Mouse (Mus musculus) midbrain, embryonic 14.5 days (tissue): ENCODE data around the gene Nlgn1. TPM values are rescaled to one million over a fixed set of nuclear protein-coding genes. Genes with fewer than 3 reads are reported as not detected.

Experiments used
- ATAC-seq: fragments of 200-750 bp; cut with Nextera tagmentation; 2 replicates; pipeline ENCODE4 v1.8.0; 2017; ENCODE audit warnings: moderate number of reproducible peaks, moderate library complexity; ENCODE audit not compliant: low FRiP score, low TSS enrichment
- DNase-seq: peaks from one replicate; pipeline ENCODE4 v3.0.0-alpha.2; 2015
- H3K27ac ChIP-seq: fragments of 300-500 bp; sonication (generic); replicated peaks from 2 replicates; pipeline ENCODE4 v1.5.1; 2014; ENCODE audit warnings: mild to moderate bottlenecking, low read depth, low read length, moderate library complexity
- H3K27me3 ChIP-seq: fragments of 300-500 bp; sonication (generic); 2 replicates; pipeline ENCODE4 v1.6.1; 2014; ENCODE audit warnings: low read length, control low read depth, mixed read lengths; ENCODE audit not compliant: control insufficient read depth, insufficient read depth
- H3K36me3 ChIP-seq: fragments of 300-500 bp; sonication (generic); 2 replicates; pipeline ENCODE4 v1.6.1; 2014; ENCODE audit warnings: low read length, control low read depth; ENCODE audit not compliant: control insufficient read depth, insufficient read depth
- H3K4me1 ChIP-seq: fragments of 300-500 bp; sonication (generic); 2 replicates; pipeline ENCODE4 v1.6.1; 2014; ENCODE audit warnings: mild to moderate bottlenecking, antibody characterized with exemption, low read length, control low read depth; ENCODE audit not compliant: control insufficient read depth, insufficient read depth
- H3K4me2 ChIP-seq: fragments of 300-500 bp; sonication (generic); 2 replicates; pipeline ENCODE4 v1.6.1; 2014; ENCODE audit warnings: mild to moderate bottlenecking, low read length, moderate library complexity
- H3K4me3 ChIP-seq: fragments of 300-500 bp; sonication (generic); replicated peaks from 2 replicates; pipeline ENCODE4 v1.5.1; 2014; ENCODE audit warnings: low read depth, low read length
- H3K9ac ChIP-seq: fragments of 300-500 bp; sonication (generic); replicated peaks from 2 replicates; pipeline ENCODE4 v1.6.1; 2014; ENCODE audit warnings: mild to moderate bottlenecking, low read length, moderate library complexity
- H3K9me3 ChIP-seq: fragments of 300-500 bp; sonication (generic); 2 replicates; pipeline ENCODE4 v1.6.1; 2016; ENCODE audit warnings: low read length, control low read depth, mixed read lengths; ENCODE audit not compliant: control insufficient read depth
- WGBS: fragments of 180-500 bp; shearing (Covaris S2); extraction: QIAGEN DNeasy Blood & Tissue Kit; methylation state at CpG from one replicate; pipeline ENCODE4 v1.1.7; 2014; 5-methylcytosine and 5-hydroxymethylcytosine counted together
- polyA plus RNA-seq: library from polyadenylated mRNA; unstranded; fragments of >200 nt; fragmentation: Nextera tagmentation; extraction: Ambion mirVana; gene quantifications from 2 replicates; pipeline ENCODE4 v1.2.1, GENCODE M21; 2014

The Nlgn1 gene
- polyA plus RNA-seq, 1 experiment from 2014 or later = 26.1 TPM

- H3K9ac ChIP-seq = no peak overlapping the region
- no peak for DNase-seq
- no peak overlapping the region for H3K4me2 ChIP-seq
- no peaks in the 10 kb centered on the region for H3K9me3 ChIP-seq
- H3K4me3 ChIP-seq = no peak overlapping the region
- no peaks in the 10 kb centered on the region for H3K27me3 ChIP-seq
- WGBS = 91% methylated on average over 14 of the region's 14 CpGs
- no peaks in the 10 kb centered on the region for H3K4me1 ChIP-seq
- H3K27ac ChIP-seq = no peak overlapping the region
- ATAC-seq = no peak
- H3K36me3 ChIP-seq = no peaks in the 10 kb centered on the region
Measured at GRCm38 (mm10) chr3:25658006-25658405, 674.3 kb downstream of the Nlgn1 start.

- 85% methylated on average over 11 of the region's 11 CpGs for WGBS
- ATAC-seq (no peak), DNase-seq (no peak)
- no peak overlapping the region for H3K27ac ChIP-seq
- no peak overlapping the region for H3K4me2 ChIP-seq
- no peak overlapping the region for H3K9ac ChIP-seq
- H3K9me3 ChIP-seq = no peaks in the 10 kb centered on the region
- H3K27me3 ChIP-seq = no peaks in the 10 kb centered on the region
- no peak overlapping the region for H3K4me3 ChIP-seq
- no peaks in the 10 kb centered on the region for H3K4me1 ChIP-seq
- no peaks in the 10 kb centered on the region for H3K36me3 ChIP-seq
Measured at GRCm38 (mm10) chr3:25657074-25657473, 675.2 kb downstream of the Nlgn1 start.

DNA sequence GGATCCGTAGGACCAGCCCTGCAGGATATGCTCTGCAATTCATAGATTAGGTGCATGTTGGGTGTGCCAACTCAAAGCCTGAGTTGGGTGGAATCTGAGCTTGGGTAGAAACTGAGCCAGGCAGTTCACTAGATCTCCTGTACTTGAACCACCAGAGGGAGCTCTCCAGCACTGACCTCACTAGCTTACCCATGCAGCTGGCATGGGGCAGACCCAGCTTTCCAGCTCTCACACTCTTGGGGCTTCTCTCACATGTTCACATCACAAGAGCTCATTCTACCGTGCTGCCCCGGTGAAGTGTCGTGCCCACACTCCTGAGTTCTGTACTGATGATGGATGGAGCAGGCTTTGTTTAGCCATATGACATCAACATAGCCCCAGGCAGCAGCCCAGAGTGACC, 679.2 kb downstream of the Nlgn1 start:
- peak; percentile 50; the same call in 1 of the 2 replicates for ATAC-seq
- Histone ChIP-seq H3K9me3 (no peaks in the 10 kb centered on the region), H3K4me1 (no peaks in the 10 kb centered on the region), H3K36me3 (no peaks in the 10 kb centered on the region), H3K27ac (no peak overlapping the region), H3K4me3 (no peak overlapping the region), H3K27me3 (no peaks in the 10 kb centered on the region), H3K9ac (no peak overlapping the region), H3K4me2 (no peak overlapping the region)
- WGBS = 78% methylated on average over 4 of the region's 4 CpGs
- peak; percentile 57 for DNase-seq

- no peak overlapping the region for H3K9ac ChIP-seq
- 40% methylated on average over 4 of the region's 4 CpGs for WGBS
- no peak overlapping the region for H3K4me2 ChIP-seq
- H3K36me3 ChIP-seq = no peaks in the 10 kb centered on the region
- no peaks in the 10 kb centered on the region for H3K27me3 ChIP-seq
- H3K4me3 ChIP-seq = no peak overlapping the region
- no peak for ATAC-seq
- H3K9me3 ChIP-seq = no peaks in the 10 kb centered on the region
- peak; percentile 30 for DNase-seq
- no peak overlapping the region for H3K27ac ChIP-seq
- H3K4me1 ChIP-seq = no peaks in the 10 kb centered on the region
Measured at GRCm38 (mm10) chr3:25645895-25646691, 686.2 kb downstream of the Nlgn1 start.

- no peak overlapping the region for H3K9ac ChIP-seq
Measured at GRCm38 (mm10) chr3:25629198-25629597, 703.1 kb downstream of the Nlgn1 start.

DNA sequence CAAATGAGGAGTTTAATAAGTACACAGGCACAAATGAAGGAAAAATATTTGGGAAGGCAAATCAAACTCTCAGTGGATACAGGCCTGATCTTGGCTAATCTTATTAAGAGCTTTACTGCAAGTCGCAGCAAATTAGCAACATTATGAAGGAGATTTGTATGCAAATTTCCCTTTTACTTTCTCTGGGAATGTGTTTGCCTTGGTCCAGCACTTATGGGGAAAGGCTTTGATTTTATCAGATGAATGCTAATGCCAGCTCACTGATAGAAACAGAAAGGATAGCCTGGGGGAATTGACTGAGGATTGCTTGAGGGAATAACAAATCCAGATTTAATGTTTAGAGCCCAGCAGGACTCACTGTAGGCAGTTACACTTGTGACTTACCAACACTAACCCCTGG, 725.7 kb downstream of the Nlgn1 start:
- WGBS = 8% methylated on average over 1 of the region's 1 CpGs
- Histone ChIP-seq H3K4me1 (peaks cover 4% of the 10 kb centered on the region; the same call in 1 of the 2 replicates), H3K27me3 (no peaks in the 10 kb centered on the region), H3K27ac (no peak overlapping the region), H3K4me3 (no peak overlapping the region), H3K9ac (no peak overlapping the region), H3K9me3 (no peaks in the 10 kb centered on the region), H3K4me2 (no peak overlapping the region), H3K36me3 (no peaks in the 10 kb centered on the region)
- DNase-seq = peak; percentile 60
- ATAC-seq = peak; percentile 62; the same call in 1 of the 2 replicates

More at GRCm38 (mm10) chr3:25629198-25629597, 703.1 kb downstream of the Nlgn1 start:
- no peak for ATAC-seq
- DNase-seq = no peak
- H3K27me3 ChIP-seq = no peaks in the 10 kb centered on the region
- no peak overlapping the region for H3K27ac ChIP-seq
- no peaks in the 10 kb centered on the region for H3K4me1 ChIP-seq
- 94% methylated on average over 2 of the region's 2 CpGs for WGBS
- H3K4me2 ChIP-seq = no peak overlapping the region
- H3K4me3 ChIP-seq = no peak overlapping the region
- no peaks in the 10 kb centered on the region for H3K36me3 ChIP-seq
- H3K9me3 ChIP-seq = no peaks in the 10 kb centered on the region

GRCm38 (mm10) chr3:25597513-25597912, 734.7 kb downstream of the Nlgn1 start:
- Histone ChIP-seq H3K27ac (no peak overlapping the region), H3K4me2 (no peak overlapping the region), H3K9me3 (no peaks in the 10 kb centered on the region), H3K9ac (no peak overlapping the region), H3K4me1 (no peaks in the 10 kb centered on the region), H3K36me3 (no peaks in the 10 kb centered on the region), H3K27me3 (no peaks in the 10 kb centered on the region), H3K4me3 (no peak overlapping the region)
- ATAC-seq (no peak), DNase-seq (peak; percentile 7)
- 67% methylated on average over 5 of the region's 5 CpGs for WGBS

DNA sequence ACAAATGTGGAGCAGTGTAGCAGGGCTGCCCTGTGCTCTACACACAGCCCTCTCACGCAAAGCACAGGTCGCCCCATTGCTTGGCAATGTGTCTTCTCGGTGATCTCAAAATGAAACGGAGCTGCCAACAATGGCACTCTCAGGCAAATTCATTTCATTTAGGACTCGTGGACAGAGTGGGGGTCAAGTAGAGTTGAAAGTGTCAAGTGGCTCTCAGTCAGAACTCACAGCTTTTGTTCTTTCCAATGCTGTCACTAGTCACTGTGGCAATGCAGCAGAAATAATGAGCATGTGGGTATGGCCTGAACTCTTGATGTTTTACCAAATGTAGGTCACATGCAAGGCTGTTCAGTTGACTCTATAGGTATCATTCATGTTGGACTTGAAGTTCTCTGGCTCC, 756.7 kb downstream of the Nlgn1 start:
- DNase-seq = no peak
- Histone ChIP-seq H3K4me1 (no peaks in the 10 kb centered on the region), H3K9ac (no peak overlapping the region), H3K36me3 (no peaks in the 10 kb centered on the region), H3K4me2 (no peak overlapping the region), H3K9me3 (no peaks in the 10 kb centered on the region), H3K27ac (no peak overlapping the region), H3K4me3 (no peak overlapping the region), H3K27me3 (no peaks in the 10 kb centered on the region)
- no peak for ATAC-seq
- 69% methylated on average over 5 of the region's 5 CpGs for WGBS

GRCm38 (mm10) chr3:25574840-25575239, 757.4 kb downstream of the Nlgn1 start:
- Histone ChIP-seq H3K27ac (no peak overlapping the region), H3K27me3 (no peaks in the 10 kb centered on the region), H3K4me3 (no peak overlapping the region), H3K9ac (no peak overlapping the region), H3K36me3 (no peaks in the 10 kb centered on the region), H3K4me2 (no peak overlapping the region), H3K9me3 (no peaks in the 10 kb centered on the region), H3K4me1 (no peaks in the 10 kb centered on the region)
- ATAC-seq (no peak), DNase-seq (no peak)
- 97% methylated on average over 3 of the region's 3 CpGs for WGBS
